Mouse (Mus musculus) gastrocnemius, postnatal 25 days (tissue): Measurements from ENCODE around the gene Sgms1. TPM values are rescaled to one million over a fixed set of nuclear protein-coding genes. Genes with fewer than 3 reads are reported as not detected.
A peak's percentile ranks its signal among the peaks of the same experiment; 100 is the strongest.

Experiments
- DNase-seq: peaks from one replicate; pipeline ENCODE4 v3.0.0; 2022
- long read RNA-seq, 2 experiments: library from polyadenylated mRNA; stranded (forward); transcript quantifications; one replicate each; pipeline ENCODE4 v2.0.0; 2021
- total RNA-seq, 2 experiments: library from RNA; stranded (reverse); gene quantifications; 1 replicate in 1 of 2; 2 replicates in 1 of 2; pipeline ENCODE4 v1.2.3; 2021

The Sgms1 gene
- total RNA-seq: 10 to 100 TPM; 37.2 to 42.0 TPM
- long read RNA-seq, experiment 1, transcript Sgms1-201 (10 exons, 3,665 nt): major isoform, 8 of 23 reads
- long read RNA-seq, experiment 1, partial matches to known transcripts: 1 of 23 reads
- long read RNA-seq, experiment 1, other reads (novel, unspliced or antisense): 11 of 23 reads
- long read RNA-seq, experiment 2, transcript Sgms1-201 (10 exons, 3,665 nt): major isoform, 11 of 47 reads
- long read RNA-seq, experiment 2, partial matches to known transcripts: 12 of 47 reads
- long read RNA-seq, experiment 2, other reads (novel, unspliced or antisense): 20 of 47 reads

GRCm38 (mm10) chr19:32389001-32389871 is at the start of gene Sgms1:
Gene Sgms1 (minus strand): TSS chr19:32389714.
- peak; percentile 92 for DNase-seq

GRCm38 (mm10) chr19:32425856-32426255 is 36.3 kb upstream of the Sgms1 start:
- DNase-seq: no peak

- no peak for DNase-seq
These were observed 35.2 kb upstream of the Sgms1 start for GRCm38 (mm10) chr19:32424706-32425105.

- no peak for DNase-seq
These were observed 29.6 kb upstream of the Sgms1 start for GRCm38 (mm10) chr19:32419069-32419468.

- DNase-seq: no peak
These were observed 27.3 kb upstream of the Sgms1 start for GRCm38 (mm10) chr19:32416692-32417317.

- no peak for DNase-seq
These were observed 20.3 kb upstream of the Sgms1 start for GRCm38 (mm10) chr19:32409603-32410360.

GRCm38 (mm10) chr19:32406717-32407116 is 17.2 kb upstream of the Sgms1 start:
- DNase-seq: no peak

GRCm38 (mm10) chr19:32404386-32404785 is 14.9 kb upstream of the Sgms1 start:
- DNase-seq: no peak

- DNase-seq: no peak
These were observed 14.3 kb upstream of the Sgms1 start for GRCm38 (mm10) chr19:32403834-32404233.

- no peak for DNase-seq
These were observed 9.0 kb upstream of the Sgms1 start for GRCm38 (mm10) chr19:32398491-32398890.

- DNase-seq: no peak
These were observed 6.8 kb upstream of the Sgms1 start for GRCm38 (mm10) chr19:32396303-32396702.

- no peak for DNase-seq
These were observed 5.3 kb upstream of the Sgms1 start for GRCm38 (mm10) chr19:32394825-32395224.

- DNase-seq: no peak
These were observed 4.4 kb upstream of the Sgms1 start for GRCm38 (mm10) chr19:32393758-32394450.

- DNase-seq: no peak
These were observed 3.7 kb upstream of the Sgms1 start for GRCm38 (mm10) chr19:32393092-32393745.

- no peak for DNase-seq
These were observed 1.9 kb upstream of the Sgms1 start for GRCm38 (mm10) chr19:32391441-32391840.

- no peak for DNase-seq
These were observed 602 bp upstream of the Sgms1 start for GRCm38 (mm10) chr19:32390116-32390515.

GRCm38 (mm10) chr19:32388191-32388921 is 1.2 kb downstream of the Sgms1 start:
- DNase-seq: peak; percentile 96

- DNase-seq: peak; percentile 74
These were observed 1.9 kb downstream of the Sgms1 start for GRCm38 (mm10) chr19:32387403-32388190.
